Mouse (Mus musculus) thymus, adult 2 months (tissue): ENCODE results near the gene Sik3.

ENCODE experiments used
- CTCF ChIP-seq: fragments of 200-500 bp; IDR thresholded peaks from 2 replicates; pipeline ENCODE4 v1.5.1; 2012; ENCODE audit warnings: mild to moderate bottlenecking, control low read depth, low read length, moderate library complexity, borderline replicate concordance; ENCODE audit not compliant: control insufficient read depth, poor library complexity, insufficient read depth; ENCODE audit errors: extremely low read depth
- POLR2A ChIP-seq: fragments of 200-500 bp; IDR thresholded peaks from 2 replicates; pipeline ENCODE4 v1.6.1; 2012; ENCODE audit warnings: mild to moderate bottlenecking, low read length, control low read depth, moderate library complexity; ENCODE audit not compliant: control insufficient read depth, poor library complexity, insufficient read depth; ENCODE audit errors: extremely low read depth

DNA sequence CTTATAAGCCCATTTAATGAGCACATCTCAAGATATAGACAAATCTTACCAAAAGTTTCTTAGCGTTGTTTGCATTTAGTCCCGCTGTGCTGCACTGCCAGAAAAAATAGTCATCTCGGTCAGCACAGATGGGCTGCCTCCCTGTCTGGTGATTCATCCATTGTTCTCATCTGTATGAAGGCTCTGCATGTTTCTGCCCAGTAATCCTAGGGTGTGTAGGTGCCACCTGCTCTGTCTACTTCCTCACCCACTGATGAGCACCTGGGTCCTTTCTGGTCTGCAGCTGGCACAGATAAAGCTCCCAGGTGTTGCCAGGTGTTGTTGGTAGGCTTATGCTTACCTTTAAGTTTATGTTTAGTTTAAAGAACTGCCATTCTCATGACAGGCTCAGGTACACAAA, 29.8 kb downstream of the Sik3 start:
- TF ChIP-seq CTCF (no peak), POLR2A (no peak)
